Mouse (Mus musculus) adrenal gland, adult 2 months (tissue): Measurements from ENCODE around the gene Cend1. TPM values are rescaled to one million over a fixed set of nuclear protein-coding genes. Genes with fewer than 3 reads are reported as not detected.
A peak's percentile ranks its signal among the peaks of the same experiment; 100 is the strongest.
"Not testable (repeated sequence)": the region's sequence is repeated elsewhere in the genome, so short reads cannot be mapped to it uniquely, and the experiment has no call there.

Experiments
- DNase-seq: peaks from one replicate; pipeline ENCODE4 v3.0.0; 2021
- polyA plus RNA-seq: library from polyadenylated mRNA; depleted of rRNA; stranded (reverse); fragments of >200 nt; gene quantifications from 2 replicates; pipeline ENCODE4 v1.2.3, GENCODE M21; 2012
- total RNA-seq, 2 experiments: library from RNA; stranded (reverse); gene quantifications; 2 replicates each; pipeline ENCODE4 v1.2.3; 2021

The Cend1 gene
- total and polyA plus RNA-seq, 3 experiments = 1.00 to 2.8 (median 1.6) TPM

GRCm38 (mm10) chr7:141429840-141430584 is 721 bp upstream of the Cend1 start:
- peak; percentile 75 for DNase-seq

- no peak for DNase-seq
These were observed 590 bp downstream of the Cend1 start for GRCm38 (mm10) chr7:141428701-141429100.

GRCm38 (mm10) chr7:141426948-141427730 is 2.2 kb downstream of the Cend1 start:
- no peak for DNase-seq

- DNase-seq = no peak
These were observed 5.5 kb downstream of the Cend1 start for GRCm38 (mm10) chr7:141423811-141424210.

GRCm38 (mm10) chr7:141420030-141420702 is 9.1 kb downstream of the Cend1 start:
- DNase-seq = no peak

- DNase-seq = no peak
These were observed 10.3 kb downstream of the Cend1 start for GRCm38 (mm10) chr7:141418970-141419369.

GRCm38 (mm10) chr7:141417731-141418681 is 11.3 kb downstream of the Cend1 start:
- DNase-seq = no peak

GRCm38 (mm10) chr7:141416144-141416841 is 13.0 kb downstream of the Cend1 start:
- DNase-seq = no peak

- DNase-seq = peak; percentile 99
These were observed 15.3 kb downstream of the Cend1 start, which contains the start of gene Gatd1 for GRCm38 (mm10) chr7:141413809-141414584. TSS of gene Gatd1 (minus strand) at chr7:141414136.

GRCm38 (mm10) chr7:141413331-141413730 is 16.0 kb downstream of the Cend1 start:
- no peak for DNase-seq

- no peak for DNase-seq
These were observed 17.6 kb downstream of the Cend1 start for GRCm38 (mm10) chr7:141411667-141412066.

GRCm38 (mm10) chr7:141410631-141411030 is 18.7 kb downstream of the Cend1 start:
- no peak for DNase-seq

GRCm38 (mm10) chr7:141408833-141409232 is 20.5 kb downstream of the Cend1 start:
- peak; percentile 90 for DNase-seq

GRCm38 (mm10) chr7:141407670-141408069 is 21.6 kb downstream of the Cend1 start:
- not testable (repeated sequence) for DNase-seq

- no peak for DNase-seq
These were observed 23.8 kb downstream of the Cend1 start for GRCm38 (mm10) chr7:141405466-141405865.

GRCm38 (mm10) chr7:141403305-141403704 is 26.0 kb downstream of the Cend1 start:
- peak; percentile 79 for DNase-seq

- peak; percentile 68 for DNase-seq
These were observed 33.9 kb downstream of the Cend1 start for GRCm38 (mm10) chr7:141395348-141395747.

- DNase-seq = peak; percentile 69
These were observed 34.5 kb downstream of the Cend1 start for GRCm38 (mm10) chr7:141394771-141395170.

- DNase-seq = peak; percentile 70
These were observed 35.1 kb downstream of the Cend1 start for GRCm38 (mm10) chr7:141394158-141394557.
